Mouse (Mus musculus): Measurements from ENCODE around the gene Ptrhd1. TPM values are rescaled to one million over a fixed set of nuclear protein-coding genes. Genes with fewer than 3 reads are reported as not detected.
"Not testable (repeated sequence)": the region's sequence is repeated elsewhere in the genome, so short reads cannot be mapped to it uniquely, and the experiment has no call there.

Ptrhd1 gene
- polyA plus RNA-seq, 1 experiment from 2014 or later: 6.4 TPM

GRCm38 (mm10) chr12:4232777-4233176 is 1.1 kb upstream of the Ptrhd1 start:
- H3K4me2 ChIP-seq (ENCODE audit: low read depth, low read length): peak overlapping the region; percentile 72; the same call in 1 of the 2 replicates
- 0 out of 2 replicates have a peak, but pooled peaks cover 2% of the 10 kb centered on the region for H3K36me3 ChIP-seq (ENCODE audit: control insufficient read depth, insufficient read depth, low read length)
- no peaks in the 10 kb centered on the region for H3K9me3 ChIP-seq (ENCODE audit: control insufficient read depth, low read length)
- H3K4me3 ChIP-seq (ENCODE audit: low read depth, low read length): no peak overlapping the region
- ATAC-seq (ENCODE audit: low read depth): no peak
- no peak overlapping the region for H3K27ac ChIP-seq (ENCODE audit: low read depth, low read length)
- no peaks in the 10 kb centered on the region for H3K27me3 ChIP-seq (ENCODE audit: control insufficient read depth, insufficient read depth, low read length)
- WGBS: 52% methylated on average over 4 of the region's 4 CpGs
- H3K9ac ChIP-seq (replicated peaks; ENCODE audit: low read depth, low read length): no peak overlapping the region
- H3K4me1 ChIP-seq (ENCODE audit: control insufficient read depth, insufficient read depth, low read length): 0 out of 2 replicates have a peak, but pooled peaks cover 4% of the 10 kb centered on the region

GRCm38 (mm10) chr12:4237481-4237880 is 3.7 kb downstream of the Ptrhd1 start:
- no peak overlapping the region for H3K4me3 ChIP-seq (ENCODE audit: low read depth, low read length)
- no peak for ATAC-seq (ENCODE audit: low read depth)
- no peaks in the 10 kb centered on the region for H3K9me3 ChIP-seq (ENCODE audit: control insufficient read depth, low read length)
- 97% methylated on average over 15 of the region's 15 CpGs for WGBS
- H3K27ac ChIP-seq (ENCODE audit: low read depth, low read length): no peak overlapping the region
- H3K27me3 ChIP-seq (ENCODE audit: control insufficient read depth, insufficient read depth, low read length): no peaks in the 10 kb centered on the region
- no peaks in the 10 kb centered on the region for H3K36me3 ChIP-seq (ENCODE audit: control insufficient read depth, insufficient read depth, low read length)
- H3K9ac ChIP-seq (replicated peaks; ENCODE audit: low read depth, low read length): no peak overlapping the region
- no peak overlapping the region for H3K4me2 ChIP-seq (ENCODE audit: low read depth, low read length)
- 0 out of 2 replicates have a peak, but pooled peaks cover 4% of the 10 kb centered on the region for H3K4me1 ChIP-seq (ENCODE audit: control insufficient read depth, insufficient read depth, low read length)

DNA sequence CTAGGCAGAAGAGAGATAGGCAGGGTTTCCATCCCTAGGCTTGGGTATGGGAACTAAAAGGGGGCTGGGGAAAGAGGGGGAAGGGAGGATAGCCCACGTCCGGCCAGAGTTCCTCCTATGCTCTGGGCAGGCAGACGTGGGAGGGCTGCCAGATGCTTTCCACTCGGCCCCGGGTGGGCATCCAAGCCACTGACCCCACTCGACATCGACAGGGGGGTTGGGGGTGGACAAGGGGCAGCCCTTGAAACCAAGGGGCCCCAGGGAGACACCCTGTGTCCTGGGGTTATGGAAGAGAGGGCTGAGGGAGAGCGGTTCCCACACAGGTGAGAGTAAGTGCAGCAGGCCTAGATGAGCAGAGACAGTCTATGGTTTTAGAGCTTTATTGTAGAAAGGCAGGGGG is 6.5 kb downstream of the Ptrhd1 start:
- H3K9ac ChIP-seq (replicated peaks; ENCODE audit: low read depth, low read length); H3K4me1 ChIP-seq (ENCODE audit: control insufficient read depth, insufficient read depth, low read length); H3K27me3 ChIP-seq (ENCODE audit: control insufficient read depth, insufficient read depth, low read length); H3K9me3 ChIP-seq (ENCODE audit: control insufficient read depth, low read length); H3K4me2 ChIP-seq (ENCODE audit: low read depth, low read length); H3K36me3 ChIP-seq (ENCODE audit: control insufficient read depth, insufficient read depth, low read length); H3K4me3 ChIP-seq (ENCODE audit: low read depth, low read length); ATAC-seq (ENCODE audit: low read depth); H3K27ac ChIP-seq (ENCODE audit: low read depth, low read length): not testable (repeated sequence)
- WGBS: 80% methylated on average over 8 of the region's 8 CpGs

- 86% methylated on average over 2 of the region's 2 CpGs for WGBS
- no peak overlapping the region for H3K27ac ChIP-seq (ENCODE audit: low read depth, low read length)
- no peaks in the 10 kb centered on the region for H3K27me3 ChIP-seq (ENCODE audit: control insufficient read depth, insufficient read depth, low read length)
- H3K4me2 ChIP-seq (ENCODE audit: low read depth, low read length): no peak overlapping the region
- no peaks in the 10 kb centered on the region for H3K9me3 ChIP-seq (ENCODE audit: control insufficient read depth, low read length)
- H3K36me3 ChIP-seq (ENCODE audit: control insufficient read depth, insufficient read depth, low read length): no peaks in the 10 kb centered on the region
- H3K9ac ChIP-seq (replicated peaks; ENCODE audit: low read depth, low read length): no peak overlapping the region
- no peak for ATAC-seq (ENCODE audit: low read depth)
- H3K4me1 ChIP-seq (ENCODE audit: control insufficient read depth, insufficient read depth, low read length): no peaks in the 10 kb centered on the region
- no peak overlapping the region for H3K4me3 ChIP-seq (ENCODE audit: low read depth, low read length)
Measured at GRCm38 (mm10) chr12:4243805-4244204, 10.0 kb downstream of the Ptrhd1 start.

DNA sequence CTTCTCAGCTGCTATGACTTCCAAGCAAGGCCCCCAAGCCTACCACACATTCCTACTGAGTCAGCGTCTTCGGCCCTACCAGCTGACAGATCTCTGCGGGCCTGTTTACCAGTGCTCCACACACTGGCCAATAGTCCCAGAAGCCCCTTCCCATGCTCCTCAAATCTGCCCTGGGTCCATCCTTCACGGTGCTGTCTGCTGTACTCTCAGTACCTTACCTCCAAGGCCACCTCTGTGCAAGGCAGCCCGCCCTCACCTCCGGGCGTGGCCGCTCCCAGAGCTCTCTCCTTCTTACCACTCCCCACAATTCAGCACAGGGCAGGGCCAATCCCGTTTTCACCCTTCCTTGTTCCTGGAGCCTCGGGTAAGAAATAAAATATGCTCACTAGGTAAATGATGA is 11.9 kb downstream of the Ptrhd1 start:
- no peak for ATAC-seq (ENCODE audit: low read depth)
- no peak overlapping the region for H3K27ac ChIP-seq (ENCODE audit: low read depth, low read length)
- H3K9me3 ChIP-seq (ENCODE audit: control insufficient read depth, low read length): no peaks in the 10 kb centered on the region
- WGBS: 85% methylated on average over 10 of the region's 10 CpGs
- H3K4me2 ChIP-seq (ENCODE audit: low read depth, low read length): no peak overlapping the region
- H3K9ac ChIP-seq (replicated peaks; ENCODE audit: low read depth, low read length): no peak overlapping the region
- 0 out of 2 replicates have a peak, but pooled peaks cover 3% of the 10 kb centered on the region for H3K36me3 ChIP-seq (ENCODE audit: control insufficient read depth, insufficient read depth, low read length)
- no peaks in the 10 kb centered on the region for H3K27me3 ChIP-seq (ENCODE audit: control insufficient read depth, insufficient read depth, low read length)
- no peak overlapping the region for H3K4me3 ChIP-seq (ENCODE audit: low read depth, low read length)
- no peaks in the 10 kb centered on the region for H3K4me1 ChIP-seq (ENCODE audit: control insufficient read depth, insufficient read depth, low read length)

DNA sequence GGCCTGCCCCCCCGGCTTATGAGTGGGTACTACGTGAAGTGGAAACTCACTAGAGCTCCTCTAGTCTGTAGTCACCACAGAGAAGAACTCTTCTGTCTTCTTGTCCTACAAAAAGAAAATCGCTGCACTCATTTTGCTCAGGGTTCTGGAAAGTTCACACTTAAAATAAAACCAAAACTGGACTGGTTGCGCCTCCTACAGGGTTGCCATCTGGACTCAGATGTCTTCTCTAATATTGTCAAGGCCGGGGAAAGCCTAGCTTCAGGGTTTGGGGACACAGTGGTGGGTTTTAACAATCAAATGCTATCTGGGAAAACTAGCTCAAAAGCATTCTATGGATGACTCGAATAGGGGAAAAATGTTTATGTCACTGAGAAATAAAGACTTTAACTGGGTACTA is 16.0 kb downstream of the Ptrhd1 start:
- Histone ChIP-seq H3K4me2 (ENCODE audit: low read depth, low read length) (no peak overlapping the region), H3K36me3 (ENCODE audit: control insufficient read depth, insufficient read depth, low read length) (peaks cover 15% of the 10 kb centered on the region), H3K4me3 (ENCODE audit: low read depth, low read length) (no peak overlapping the region), H3K4me1 (ENCODE audit: control insufficient read depth, insufficient read depth, low read length) (no peaks in the 10 kb centered on the region), H3K9ac (replicated peaks; ENCODE audit: low read depth, low read length) (no peak overlapping the region), H3K27ac (ENCODE audit: low read depth, low read length) (no peak overlapping the region), H3K9me3 (ENCODE audit: control insufficient read depth, low read length) (no peaks in the 10 kb centered on the region), H3K27me3 (ENCODE audit: control insufficient read depth, insufficient read depth, low read length) (no peaks in the 10 kb centered on the region)
- 95% methylated on average over 6 of the region's 6 CpGs for WGBS
- no peak for ATAC-seq (ENCODE audit: low read depth)

GRCm38 (mm10) chr12:4252742-4253655 is 19.2 kb downstream of the Ptrhd1 start:
- no peak overlapping the region for H3K4me2 ChIP-seq (ENCODE audit: low read depth, low read length)
- no peaks in the 10 kb centered on the region for H3K4me1 ChIP-seq (ENCODE audit: control insufficient read depth, insufficient read depth, low read length)
- no peak overlapping the region for H3K4me3 ChIP-seq (ENCODE audit: low read depth, low read length)
- 92% methylated on average over 16 of the region's 16 CpGs for WGBS
- peaks cover 15% of the 10 kb centered on the region for H3K36me3 ChIP-seq (ENCODE audit: control insufficient read depth, insufficient read depth, low read length)
- no peak overlapping the region for H3K27ac ChIP-seq (ENCODE audit: low read depth, low read length)
- no peak for ATAC-seq (ENCODE audit: low read depth)
- no peaks in the 10 kb centered on the region for H3K27me3 ChIP-seq (ENCODE audit: control insufficient read depth, insufficient read depth, low read length)
- no peaks in the 10 kb centered on the region for H3K9me3 ChIP-seq (ENCODE audit: control insufficient read depth, low read length)
- no peak overlapping the region for H3K9ac ChIP-seq (replicated peaks; ENCODE audit: low read depth, low read length)

DNA sequence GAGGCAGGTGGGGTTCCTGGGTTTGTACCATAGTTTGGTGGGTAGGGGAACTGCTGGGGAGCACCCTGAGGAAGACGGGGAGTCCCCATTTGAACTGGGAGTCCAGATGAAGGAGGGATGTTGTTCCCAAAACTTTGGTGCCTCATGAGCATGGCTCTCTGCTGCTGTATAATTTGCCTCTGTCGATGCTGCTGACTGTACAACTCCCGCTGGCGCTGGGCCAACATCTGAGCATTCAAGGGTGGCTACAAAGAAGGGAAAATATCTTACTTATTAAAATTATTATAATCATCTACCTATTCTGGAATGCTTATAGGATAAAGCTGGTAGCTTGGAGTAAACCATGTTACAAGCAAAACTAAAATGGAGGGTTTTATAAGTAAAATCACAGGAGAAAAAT is 33.9 kb downstream of the Ptrhd1 start:
- WGBS: 97% methylated on average over 4 of the region's 4 CpGs
- no peak for ATAC-seq (ENCODE audit: low read depth)
- no peaks in the 10 kb centered on the region for H3K27me3 ChIP-seq (ENCODE audit: control insufficient read depth, insufficient read depth, low read length)
- peaks cover 45% of the 10 kb centered on the region for H3K36me3 ChIP-seq (ENCODE audit: control insufficient read depth, insufficient read depth, low read length)
- H3K9ac ChIP-seq (replicated peaks; ENCODE audit: low read depth, low read length): no peak overlapping the region
- no peak overlapping the region for H3K4me3 ChIP-seq (ENCODE audit: low read depth, low read length)
- no peak overlapping the region for H3K27ac ChIP-seq (ENCODE audit: low read depth, low read length)
- H3K9me3 ChIP-seq (ENCODE audit: control insufficient read depth, low read length): no peaks in the 10 kb centered on the region
- H3K4me2 ChIP-seq (ENCODE audit: low read depth, low read length): no peak overlapping the region
- H3K4me1 ChIP-seq (ENCODE audit: control insufficient read depth, insufficient read depth, low read length): no peaks in the 10 kb centered on the region

- Histone ChIP-seq H3K9ac (replicated peaks; ENCODE audit: low read depth, low read length) (no peak overlapping the region), H3K4me1 (ENCODE audit: control insufficient read depth, insufficient read depth, low read length) (no peaks in the 10 kb centered on the region), H3K4me3 (ENCODE audit: low read depth, low read length) (no peak overlapping the region), H3K27me3 (ENCODE audit: control insufficient read depth, insufficient read depth, low read length) (no peaks in the 10 kb centered on the region), H3K36me3 (ENCODE audit: control insufficient read depth, insufficient read depth, low read length) (peaks cover 42% of the 10 kb centered on the region), H3K4me2 (ENCODE audit: low read depth, low read length) (no peak overlapping the region), H3K9me3 (ENCODE audit: control insufficient read depth, low read length) (no peaks in the 10 kb centered on the region), H3K27ac (ENCODE audit: low read depth, low read length) (no peak overlapping the region)
- 94% methylated on average over 6 of the region's 6 CpGs for WGBS
- no peak for ATAC-seq (ENCODE audit: low read depth)
Measured at GRCm38 (mm10) chr12:4271078-4271477, 37.3 kb downstream of the Ptrhd1 start.
